8 mouse cellular contexts compared by ENCODE assay signal in the genomic region with DNA sequence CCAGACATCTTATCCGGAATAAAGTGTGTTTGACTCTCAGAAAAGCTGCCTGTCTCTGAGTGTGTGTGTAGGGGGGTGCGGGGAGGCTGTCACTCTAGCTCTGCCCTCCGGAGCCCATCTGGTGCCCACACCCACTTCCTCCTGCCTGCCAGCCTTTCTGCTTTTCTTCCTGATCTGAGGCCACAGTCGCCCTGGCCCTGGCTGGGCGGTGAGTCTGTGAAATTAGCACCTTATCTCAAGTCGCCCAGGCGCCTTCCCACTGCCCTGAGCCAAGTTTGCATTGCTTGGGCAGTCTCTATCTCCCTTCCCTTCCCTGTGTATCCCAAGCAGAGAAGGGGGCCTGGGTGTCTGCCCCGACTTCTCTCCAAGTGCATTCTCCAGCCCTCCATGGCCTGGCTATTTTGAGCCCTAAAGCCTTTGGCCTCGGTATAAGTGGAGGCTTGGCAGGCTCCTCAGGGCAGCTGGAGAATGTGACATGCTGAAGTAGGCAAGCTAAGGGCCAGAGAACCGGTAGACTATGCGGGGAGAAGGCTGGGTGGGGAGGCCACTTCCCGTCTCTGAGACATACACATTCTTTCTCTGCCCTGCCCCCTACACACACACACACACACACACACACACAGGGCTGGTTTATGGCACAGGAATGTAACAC. TPM values are rescaled to one million over a fixed set of nuclear protein-coding genes. Genes with fewer than 3 reads are reported as not detected.
DNase-seq lines count a peak whose midpoint lies in the region; ATAC-seq and TF ChIP-seq lines count a peak whose summit lies in the region.

No protein-coding gene starts in this region.

- ATAC-seq in hindbrain, embryonic 15.5 days (ENCODE audit: low FRiP score, low read depth): no peak; the same call in 1 of the 2 replicates
- peak; percentile 98 for ATAC-seq in liver, embryonic 13.5 days (ENCODE audit: low read depth)

- no peaks in the 10 kb centered on the region for H3K27me3 ChIP-seq in cerebellum, adult 2 months (ENCODE audit: control insufficient read depth, insufficient read depth, low read length)
- H3K27me3 ChIP-seq in hindbrain, embryonic 15.5 days: no peaks in the 10 kb centered on the region
- peaks cover 5% of the 10 kb centered on the region; the same call in 1 of the 2 replicates for H3K27me3 ChIP-seq in liver, embryonic 13.5 days

- H3K9ac ChIP-seq in hindbrain, embryonic 15.5 days: no peak overlapping the region
- peak overlapping the region; percentile 76 for H3K9ac ChIP-seq in liver, embryonic 13.5 days

- peaks cover 38% of the 10 kb centered on the region for H3K4me1 ChIP-seq in cerebellum, adult 2 months (ENCODE audit: control insufficient read depth, insufficient read depth, low read length)
- H3K4me1 ChIP-seq in hindbrain, embryonic 15.5 days (replicated peaks): peaks cover 12% of the 10 kb centered on the region
- peaks cover 80% of the 10 kb centered on the region for H3K4me1 ChIP-seq in liver, embryonic 13.5 days (replicated peaks)

- no peaks in the 10 kb centered on the region for H3K9me3 ChIP-seq in hindbrain, embryonic 15.5 days
- no peaks in the 10 kb centered on the region for H3K9me3 ChIP-seq in liver, embryonic 13.5 days (replicated peaks)

- H3K27ac ChIP-seq in cerebellum, adult 2 months (ENCODE audit: insufficient read depth, low read length): peak overlapping the region; percentile 87
- peak overlapping the region; percentile 95 for H3K27ac ChIP-seq in gastrocnemius, adult 2 months
- peak overlapping the region; percentile 64 for H3K27ac ChIP-seq in hindbrain, embryonic 15.5 days (replicated peaks)
- H3K27ac ChIP-seq in liver, embryonic 13.5 days: peak overlapping the region; percentile 100

- DNase-seq in right cerebral cortex, postnatal 14 days: peak; percentile 49
- no peak for DNase-seq in right cerebral cortex, postnatal 25 days
- DNase-seq in cerebellum, adult 2 months: peak; percentile 71 to 75
- peak; percentile 86 for DNase-seq in gastrocnemius, adult 2 months
- peak; percentile 90 for DNase-seq in liver, embryonic 13.5 days
- DNase-seq in natural killer cell, adult 2 months (ENCODE audit: low spot score in 2 of 2): peak; percentile 65 to 68
- DNase-seq in thymus, postnatal 25 days: peak; percentile 88

- TF ChIP-seq POLR2A in cerebellum, adult 2 months (IDR thresholded peaks at IDR 0.05; ENCODE audit: borderline replicate concordance, insufficient read depth, low read length): 0 out of 2 replicates have a peak, but pooled peaks have one; percentile 14

- H3K4me2 ChIP-seq in hindbrain, embryonic 15.5 days: no peak overlapping the region
- H3K4me2 ChIP-seq in liver, embryonic 13.5 days: peak overlapping the region; percentile 73

- 4% methylated on average over 12 of the region's 12 CpGs for WGBS in cerebellum, adult 2 months
- 59% methylated on average over 12 of the region's 12 CpGs for WGBS in hindbrain, embryonic 15.5 days
- under 1% methylated on average over 12 of the region's 12 CpGs for WGBS in liver, embryonic 13.5 days (ENCODE audit: insufficient replicate concordance)

- intact Hi-C loops in gastrocnemius, adult 2 months (cut with DNase I): loop anchor here (10.0 kb wide), 1 partner anchor 349 kb away; the partner anchor contains the start of genes Hspb9 and Kat2a

- H3K4me3 ChIP-seq in cerebellum, adult 2 months (replicated peaks; ENCODE audit: insufficient read depth, low read depth, low read length): no peak overlapping the region
- peak overlapping the region; percentile 41 for H3K4me3 ChIP-seq in gastrocnemius, adult 2 months
- H3K4me3 ChIP-seq in hindbrain, embryonic 15.5 days: no peak overlapping the region
- H3K4me3 ChIP-seq in liver, embryonic 13.5 days (replicated peaks): peak overlapping the region; percentile 44

- H3K36me3 ChIP-seq in hindbrain, embryonic 15.5 days: peaks cover 26% of the 10 kb centered on the region
- peaks cover 48% of the 10 kb centered on the region for H3K36me3 ChIP-seq in liver, embryonic 13.5 days

- TF ChIP-seq CTCF in cerebellum, adult 2 months (IDR thresholded peaks at IDR 0.05; ENCODE audit: borderline replicate concordance, insufficient read depth, low read depth, low read length): no peak
- TF ChIP-seq CTCF in gastrocnemius, adult 2 months (IDR thresholded peaks at IDR 0.05): no peak

RNA-seq across cellular contexts. Expression of gene Naglu, which starts 6.0 kb away (rescaled TPM):
- polyA plus RNA-seq in cerebellum, adult 2 months (2012; rRNA removed): 12.7 and 15.8 TPM in 2 replicates
- total RNA-seq in gastrocnemius, adult 2 months (2021): 1 to 10 TPM; 3.3 to 4.1 TPM
- polyA plus RNA-seq in hindbrain, embryonic 15.5 days (2015; fragmentation: Nextera tagmentation; extraction: Ambion mirVana): 13.0 and 15.5 TPM in 2 replicates
- 6.0 TPM in 2 replicates for polyA plus RNA-seq in liver, embryonic 13.5 days (2015; fragmentation: Nextera tagmentation; extraction: Ambion mirVana)

RNA-seq across cellular contexts. Expression of gene Hsd17b1, which starts 14.4 kb away (rescaled TPM):
- 0.84 and 0.93 TPM in 2 replicates for polyA plus RNA-seq in cerebellum, adult 2 months (2012; rRNA removed)
- under 1 TPM in 1 of 2 experiments, not detected in 1; 0.18 TPM for total RNA-seq in gastrocnemius, adult 2 months (2021)
- 0.47 and 0.48 TPM in 2 replicates for polyA plus RNA-seq in hindbrain, embryonic 15.5 days (2015; fragmentation: Nextera tagmentation; extraction: Ambion mirVana)
- 0.14 and 0.24 TPM in 2 replicates for polyA plus RNA-seq in liver, embryonic 13.5 days (2015; fragmentation: Nextera tagmentation; extraction: Ambion mirVana)

RNA-seq across cellular contexts. Expression of gene Coasy, which starts 18.6 kb away (rescaled TPM):
- 34.1 and 36.7 TPM in 2 replicates for polyA plus RNA-seq in cerebellum, adult 2 months (2012; rRNA removed)
- total RNA-seq in gastrocnemius, adult 2 months (2021): 1 to 10 TPM; 7.1 to 9.8 TPM
- 40.6 and 42.4 TPM in 2 replicates for polyA plus RNA-seq in hindbrain, embryonic 15.5 days (2015; fragmentation: Nextera tagmentation; extraction: Ambion mirVana)
- polyA plus RNA-seq in liver, embryonic 13.5 days (2015; fragmentation: Nextera tagmentation; extraction: Ambion mirVana): 23.0 and 23.2 TPM in 2 replicates

RNA-seq across cellular contexts. Expression of gene Mlx, which starts 23.3 kb away (rescaled TPM):
- 54.9 and 55.8 TPM in 2 replicates for polyA plus RNA-seq in cerebellum, adult 2 months (2012; rRNA removed)
- total RNA-seq in gastrocnemius, adult 2 months (2021): 10 to 100 TPM; 12.5 to 14.4 TPM
- polyA plus RNA-seq in hindbrain, embryonic 15.5 days (2015; fragmentation: Nextera tagmentation; extraction: Ambion mirVana): 85.1 and 90.0 TPM in 2 replicates
- 32.5 and 34.4 TPM in 2 replicates for polyA plus RNA-seq in liver, embryonic 13.5 days (2015; fragmentation: Nextera tagmentation; extraction: Ambion mirVana)

RNA-seq across cellular contexts. Expression of gene Psmc3ip, which starts 31.4 kb away (rescaled TPM):
- polyA plus RNA-seq in cerebellum, adult 2 months (2012; rRNA removed): 4.7 and 5.3 TPM in 2 replicates
- total RNA-seq in gastrocnemius, adult 2 months (2021): 1 to 10 TPM; 1.5 to 2.2 TPM
- 21.3 and 22.5 TPM in 2 replicates for polyA plus RNA-seq in hindbrain, embryonic 15.5 days (2015; fragmentation: Nextera tagmentation; extraction: Ambion mirVana)
- 26.4 and 27.1 TPM in 2 replicates for polyA plus RNA-seq in liver, embryonic 13.5 days (2015; fragmentation: Nextera tagmentation; extraction: Ambion mirVana)

Comparison
In these comparisons a context has a peak if more than half of its experiments do, and no peak if none do; other contexts are left out.
1. H3K4me3 ChIP-seq: peak in gastrocnemius, adult 2 months (single experiment) and liver, embryonic 13.5 days (single experiment); none in cerebellum, adult 2 months (single experiment) and hindbrain, embryonic 15.5 days (single experiment).
2. Peak in every context shown above with its lines, with median percentiles within 50 percentile points of each other: H3K27ac ChIP-seq.